Mouse (Mus musculus): ENCODE measurements around the gene Gga3. TPM values are rescaled to one million over a fixed set of nuclear protein-coding genes. Genes with fewer than 3 reads are reported as not detected.
"Not testable (repeated sequence)": the region's sequence is repeated elsewhere in the genome, so short reads cannot be mapped to it uniquely, and the experiment has no call there.

Gga3 gene
- total RNA-seq (2021): 10 to 100 TPM; 20.9 to 24.5 TPM

- intact Hi-C loops (cut with DNase I): loop anchor here (2.0 to 5.0 kb wide), 2 partner anchors 39 to 176 kb away; partner anchors contain the start of gene Nup85
- DNase-seq (ENCODE audit: low spot score): peak; percentile 88
Measured at GRCm38 (mm10) chr11:115603476-115604303, at the start of gene Gga3, which contains the start of gene Mrps7. Gene Gga3, minus strand, starts transcription at chr11:115604051. Gene Mrps7, plus strand, starts transcription at chr11:115603925.

GRCm38 (mm10) chr11:115653194-115653593, 49.3 kb upstream of the Gga3 start:
- DNase-seq (ENCODE audit: low spot score): no peak

GRCm38 (mm10) chr11:115651680-115652079, 47.8 kb upstream of the Gga3 start:
- intact Hi-C loops (cut with DNase I): no loop called here

More at GRCm38 (mm10) chr11:115653194-115653593, 49.3 kb upstream of the Gga3 start:
- intact Hi-C loops (cut with DNase I): no loop called here

GRCm38 (mm10) chr11:115649706-115650105, 45.9 kb upstream of the Gga3 start:
- no peak for DNase-seq (ENCODE audit: low spot score)
- intact Hi-C loops (cut with DNase I): no loop called here

More at GRCm38 (mm10) chr11:115651680-115652079, 47.8 kb upstream of the Gga3 start:
- DNase-seq (ENCODE audit: low spot score): no peak

- intact Hi-C loops (cut with DNase I): loop anchor here (1.0 to 2.0 kb wide), 2 partner anchors 67 to 167 kb away; partner anchors contain the start of gene Tsen54
- DNase-seq (ENCODE audit: low spot score): no peak
Measured at GRCm38 (mm10) chr11:115647459-115647858, 43.6 kb upstream of the Gga3 start.

- DNase-seq (ENCODE audit: low spot score): no peak
- intact Hi-C loops (cut with DNase I): loop anchor here (2.0 kb wide), 1 partner anchor 168 kb away; the partner anchor contains the start of gene Tsen54
Measured at GRCm38 (mm10) chr11:115646439-115646838, 42.6 kb upstream of the Gga3 start.

- DNase-seq (ENCODE audit: low spot score); intact Hi-C loops (cut with DNase I): not testable (repeated sequence)
Measured at GRCm38 (mm10) chr11:115645498-115645897, 41.6 kb upstream of the Gga3 start.

- intact Hi-C loops (cut with DNase I): no loop called here
- DNase-seq (ENCODE audit: low spot score): no peak
Measured at GRCm38 (mm10) chr11:115644308-115644707, 40.5 kb upstream of the Gga3 start.

- no peak for DNase-seq (ENCODE audit: low spot score)
- intact Hi-C loops (cut with DNase I): no loop called here
Measured at GRCm38 (mm10) chr11:115643265-115643664, 39.4 kb upstream of the Gga3 start.

- no peak for DNase-seq (ENCODE audit: low spot score)
- intact Hi-C loops (cut with DNase I): no loop called here
Measured at GRCm38 (mm10) chr11:115642705-115643104, 38.9 kb upstream of the Gga3 start.

GRCm38 (mm10) chr11:115641664-115642036, 37.8 kb upstream of the Gga3 start:
- no peak for DNase-seq (ENCODE audit: low spot score)
- intact Hi-C loops (cut with DNase I): no loop called here

GRCm38 (mm10) chr11:115640978-115641663, 37.3 kb upstream of the Gga3 start:
- DNase-seq (ENCODE audit: low spot score): no peak
- intact Hi-C loops (cut with DNase I): no loop called here

- intact Hi-C loops (cut with DNase I): no loop called here
Measured at GRCm38 (mm10) chr11:115640311-115640828, 36.5 kb upstream of the Gga3 start.

GRCm38 (mm10) chr11:115639540-115639939, 35.7 kb upstream of the Gga3 start:
- intact Hi-C loops (cut with DNase I): no loop called here
- DNase-seq (ENCODE audit: low spot score): no peak

More at GRCm38 (mm10) chr11:115640311-115640828, 36.5 kb upstream of the Gga3 start:
- no peak for DNase-seq (ENCODE audit: low spot score)

- intact Hi-C loops (cut with DNase I): no loop called here
Measured at GRCm38 (mm10) chr11:115638498-115639409, 34.9 kb upstream of the Gga3 start.

GRCm38 (mm10) chr11:115636960-115637359, 33.1 kb upstream of the Gga3 start:
- intact Hi-C loops (cut with DNase I): no loop called here
- no peak for DNase-seq (ENCODE audit: low spot score)

More at GRCm38 (mm10) chr11:115638498-115639409, 34.9 kb upstream of the Gga3 start:
- no peak for DNase-seq (ENCODE audit: low spot score)

- DNase-seq (ENCODE audit: low spot score): no peak
- intact Hi-C loops (cut with DNase I): no loop called here
Measured at GRCm38 (mm10) chr11:115635484-115635883, 31.6 kb upstream of the Gga3 start.

GRCm38 (mm10) chr11:115635041-115635440, 31.2 kb upstream of the Gga3 start:
- no peak for DNase-seq (ENCODE audit: low spot score)
- intact Hi-C loops (cut with DNase I): no loop called here

- DNase-seq (ENCODE audit: low spot score): no peak
- intact Hi-C loops (cut with DNase I): no loop called here
Measured at GRCm38 (mm10) chr11:115634109-115634508, 30.3 kb upstream of the Gga3 start.

Data from heart, postnatal 25 days (tissue).